Mouse (Mus musculus): Measurements from ENCODE around the gene Chd3. TPM values are rescaled to one million over a fixed set of nuclear protein-coding genes. Genes with fewer than 3 reads are reported as not detected.

Gene Chd3
- polyA plus RNA-seq, 1 experiment from 2014 or later, result 53.0 TPM

- ATAC-seq (replicated peaks; ENCODE audit: low FRiP score), result no peak
- no peak overlapping the region for H3K4me2 ChIP-seq (ENCODE audit: low read depth, low read length, severe bottlenecking)
- 90% methylated on average over 6 of the region's 6 CpGs for WGBS
- no peaks in the 10 kb centered on the region for H3K27me3 ChIP-seq (ENCODE audit: control insufficient read depth, insufficient read depth, low read length)
- DNase-seq (ENCODE audit: low spot score), result no peak
- no peak overlapping the region for H3K9ac ChIP-seq (ENCODE audit: low read length)
- H3K9me3 ChIP-seq (ENCODE audit: control insufficient read depth, low read length), result no peaks in the 10 kb centered on the region
- H3K4me3 ChIP-seq (ENCODE audit: low read depth, low read length), result no peak overlapping the region
- no peak overlapping the region for H3K27ac ChIP-seq (ENCODE audit: low read depth, low read length)
- no peaks in the 10 kb centered on the region for H3K36me3 ChIP-seq (ENCODE audit: control insufficient read depth, insufficient read depth, low read length)
- H3K4me1 ChIP-seq (replicated peaks; ENCODE audit: control insufficient read depth, insufficient read depth, low read length), result no peaks in the 10 kb centered on the region
These were observed 15.8 kb upstream of the Chd3 start for GRCm38 (mm10) chr11:69384979-69385378.

GRCm38 (mm10) chr11:69382478-69383105, 13.4 kb upstream of the Chd3 start:
- no peak overlapping the region for H3K9ac ChIP-seq (ENCODE audit: low read length)
- H3K27ac ChIP-seq (ENCODE audit: low read depth, low read length), result no peak overlapping the region
- 77% methylated on average over 10 of the region's 10 CpGs for WGBS
- H3K36me3 ChIP-seq (ENCODE audit: control insufficient read depth, insufficient read depth, low read length), result no peaks in the 10 kb centered on the region
- no peaks in the 10 kb centered on the region for H3K9me3 ChIP-seq (ENCODE audit: control insufficient read depth, low read length)
- no peak overlapping the region for H3K4me3 ChIP-seq (ENCODE audit: low read depth, low read length)
- ATAC-seq (replicated peaks; ENCODE audit: low FRiP score) (no peak), DNase-seq (ENCODE audit: low spot score) (no peak)
- no peaks in the 10 kb centered on the region for H3K4me1 ChIP-seq (replicated peaks; ENCODE audit: control insufficient read depth, insufficient read depth, low read length)
- H3K4me2 ChIP-seq (ENCODE audit: low read depth, low read length, severe bottlenecking), result no peak overlapping the region
- H3K27me3 ChIP-seq (ENCODE audit: control insufficient read depth, insufficient read depth, low read length), result no peaks in the 10 kb centered on the region

- Histone ChIP-seq H3K4me1 (replicated peaks; ENCODE audit: control insufficient read depth, insufficient read depth, low read length) (no peaks in the 10 kb centered on the region), H3K27ac (ENCODE audit: low read depth, low read length) (no peak overlapping the region), H3K4me3 (ENCODE audit: low read depth, low read length) (no peak overlapping the region), H3K27me3 (ENCODE audit: control insufficient read depth, insufficient read depth, low read length) (no peaks in the 10 kb centered on the region), H3K36me3 (ENCODE audit: control insufficient read depth, insufficient read depth, low read length) (no peaks in the 10 kb centered on the region), H3K9ac (ENCODE audit: low read length) (no peak overlapping the region), H3K4me2 (ENCODE audit: low read depth, low read length, severe bottlenecking) (no peak overlapping the region), H3K9me3 (ENCODE audit: control insufficient read depth, low read length) (no peaks in the 10 kb centered on the region)
- WGBS, result 84% methylated on average over 6 of the region's 6 CpGs
- DNase-seq (ENCODE audit: low spot score) (no peak), ATAC-seq (replicated peaks; ENCODE audit: low FRiP score) (no peak)
These were observed 12.2 kb upstream of the Chd3 start for GRCm38 (mm10) chr11:69381356-69381755.

GRCm38 (mm10) chr11:69379600-69379999, 10.4 kb upstream of the Chd3 start:
- no peaks in the 10 kb centered on the region for H3K36me3 ChIP-seq (ENCODE audit: control insufficient read depth, insufficient read depth, low read length)
- ATAC-seq (replicated peaks; ENCODE audit: low FRiP score), result no peak
- no peak overlapping the region for H3K4me2 ChIP-seq (ENCODE audit: low read depth, low read length, severe bottlenecking)
- H3K4me3 ChIP-seq (ENCODE audit: low read depth, low read length), result no peak overlapping the region
- no peaks in the 10 kb centered on the region for H3K9me3 ChIP-seq (ENCODE audit: control insufficient read depth, low read length)
- no peak for DNase-seq (ENCODE audit: low spot score)
- H3K9ac ChIP-seq (ENCODE audit: low read length), result no peak overlapping the region
- 80% methylated on average over 3 of the region's 3 CpGs for WGBS
- no peak overlapping the region for H3K27ac ChIP-seq (ENCODE audit: low read depth, low read length)
- H3K4me1 ChIP-seq (replicated peaks; ENCODE audit: control insufficient read depth, insufficient read depth, low read length), result no peaks in the 10 kb centered on the region
- no peaks in the 10 kb centered on the region for H3K27me3 ChIP-seq (ENCODE audit: control insufficient read depth, insufficient read depth, low read length)

GRCm38 (mm10) chr11:69377766-69378165, 8.6 kb upstream of the Chd3 start:
- no peak overlapping the region for H3K27ac ChIP-seq (ENCODE audit: low read depth, low read length)
- no peaks in the 10 kb centered on the region for H3K27me3 ChIP-seq (ENCODE audit: control insufficient read depth, insufficient read depth, low read length)
- H3K9me3 ChIP-seq (ENCODE audit: control insufficient read depth, low read length), result no peaks in the 10 kb centered on the region
- no peaks in the 10 kb centered on the region for H3K4me1 ChIP-seq (replicated peaks; ENCODE audit: control insufficient read depth, insufficient read depth, low read length)
- WGBS, result 80% methylated on average over 3 of the region's 3 CpGs
- ATAC-seq (replicated peaks; ENCODE audit: low FRiP score), result no peak
- no peak overlapping the region for H3K4me3 ChIP-seq (ENCODE audit: low read depth, low read length)
- H3K4me2 ChIP-seq (ENCODE audit: low read depth, low read length, severe bottlenecking), result no peak overlapping the region; the same call in 1 of the 2 replicates
- H3K36me3 ChIP-seq (ENCODE audit: control insufficient read depth, insufficient read depth, low read length), result no peaks in the 10 kb centered on the region; the same call in 1 of the 2 replicates
- DNase-seq (ENCODE audit: low spot score), result no peak
- no peak overlapping the region for H3K9ac ChIP-seq (ENCODE audit: low read length)

GRCm38 (mm10) chr11:69375646-69376045, 6.4 kb upstream of the Chd3 start:
- 82% methylated on average over 4 of the region's 4 CpGs for WGBS
- H3K27ac ChIP-seq (ENCODE audit: low read depth, low read length), result no peak overlapping the region
- DNase-seq (ENCODE audit: low spot score), result no peak
- H3K9me3 ChIP-seq (ENCODE audit: control insufficient read depth, low read length), result no peaks in the 10 kb centered on the region
- ATAC-seq (replicated peaks; ENCODE audit: low FRiP score), result no peak
- H3K4me2 ChIP-seq (ENCODE audit: low read depth, low read length, severe bottlenecking), result no peak overlapping the region
- H3K4me3 ChIP-seq (ENCODE audit: low read depth, low read length), result no peak overlapping the region
- H3K36me3 ChIP-seq (ENCODE audit: control insufficient read depth, insufficient read depth, low read length), result no peaks in the 10 kb centered on the region; the same call in 1 of the 2 replicates
- H3K4me1 ChIP-seq (replicated peaks; ENCODE audit: control insufficient read depth, insufficient read depth, low read length), result peaks cover 16% of the 10 kb centered on the region
- no peak overlapping the region for H3K9ac ChIP-seq (ENCODE audit: low read length)
- no peaks in the 10 kb centered on the region for H3K27me3 ChIP-seq (ENCODE audit: control insufficient read depth, insufficient read depth, low read length)

- Histone ChIP-seq H3K27me3 (ENCODE audit: control insufficient read depth, insufficient read depth, low read length) (no peaks in the 10 kb centered on the region), H3K4me1 (replicated peaks; ENCODE audit: control insufficient read depth, insufficient read depth, low read length) (peaks cover 16% of the 10 kb centered on the region), H3K36me3 (ENCODE audit: control insufficient read depth, insufficient read depth, low read length) (no peaks in the 10 kb centered on the region; the same call in 1 of the 2 replicates), H3K4me2 (ENCODE audit: low read depth, low read length, severe bottlenecking) (0 out of 2 replicates have a peak overlapping the region, but pooled peaks have one; percentile 15), H3K27ac (ENCODE audit: low read depth, low read length) (no peak overlapping the region), H3K9me3 (ENCODE audit: control insufficient read depth, low read length) (no peaks in the 10 kb centered on the region), H3K9ac (ENCODE audit: low read length) (no peak overlapping the region), H3K4me3 (ENCODE audit: low read depth, low read length) (no peak overlapping the region)
- no peak for DNase-seq (ENCODE audit: low spot score)
- WGBS, result 94% methylated on average over 16 of the region's 16 CpGs
- no peak for ATAC-seq (replicated peaks; ENCODE audit: low FRiP score)
These were observed 4.2 kb upstream of the Chd3 start for GRCm38 (mm10) chr11:69373223-69373965.

GRCm38 (mm10) chr11:69372780-69373170, 3.6 kb upstream of the Chd3 start:
- H3K27me3 ChIP-seq (ENCODE audit: control insufficient read depth, insufficient read depth, low read length), result no peaks in the 10 kb centered on the region
- no peak overlapping the region for H3K9ac ChIP-seq (ENCODE audit: low read length)
- peaks cover 18% of the 10 kb centered on the region for H3K4me1 ChIP-seq (replicated peaks; ENCODE audit: control insufficient read depth, insufficient read depth, low read length)
- H3K4me3 ChIP-seq (ENCODE audit: low read depth, low read length), result no peak overlapping the region
- no peaks in the 10 kb centered on the region for H3K9me3 ChIP-seq (ENCODE audit: control insufficient read depth, low read length)
- H3K27ac ChIP-seq (ENCODE audit: low read depth, low read length), result no peak overlapping the region
- ATAC-seq (replicated peaks; ENCODE audit: low FRiP score) (no peak), DNase-seq (ENCODE audit: low spot score) (no peak)
- WGBS, result 63% methylated on average over 3 of the region's 3 CpGs
- H3K4me2 ChIP-seq (ENCODE audit: low read depth, low read length, severe bottlenecking), result 0 out of 2 replicates have a peak overlapping the region, but pooled peaks have one; percentile 1
- H3K36me3 ChIP-seq (ENCODE audit: control insufficient read depth, insufficient read depth, low read length), result no peaks in the 10 kb centered on the region; the same call in 1 of the 2 replicates
